Mouse (Mus musculus) erythroblast, embryonic 14.5 days (primary cell): ENCODE results near the gene Acadsb. TPM values are rescaled to one million over a fixed set of nuclear protein-coding genes. Genes with fewer than 3 reads are reported as not detected.
A peak's percentile ranks its signal among the peaks of the same experiment; 100 is the strongest.
"Not testable (repeated sequence)": the region's sequence is repeated elsewhere in the genome, so short reads cannot be mapped to it uniquely, and the experiment has no call there.

ENCODE experiments used
- H3K27me3 ChIP-seq: 2 replicates; pipeline ENCODE4 v1.6.1; 2012; ENCODE audit warnings: inconsistent platforms; ENCODE audit not compliant: control insufficient read depth
- H3K36me3 ChIP-seq: 2 replicates; pipeline ENCODE4 v1.6.1; 2012; ENCODE audit warnings: mild to moderate bottlenecking, inconsistent platforms; ENCODE audit not compliant: control insufficient read depth
- H3K4me1 ChIP-seq: 2 replicates; pipeline ENCODE4 v1.6.1; 2012; ENCODE audit warnings: inconsistent platforms; ENCODE audit not compliant: control insufficient read depth
- H3K4me3 ChIP-seq: replicated peaks from 2 replicates; pipeline ENCODE3; 2012; ENCODE audit warnings: moderate library complexity, mild to moderate bottlenecking, inconsistent platforms
- H3K9me3 ChIP-seq: 2 replicates; pipeline ENCODE4 v1.6.1; 2012; ENCODE audit warnings: low read length, inconsistent platforms, mixed read lengths; ENCODE audit not compliant: control insufficient read depth
- GATA1 ChIP-seq: IDR thresholded peaks from 2 replicates; pipeline ENCODE4 v1.6.1; 2012; ENCODE audit warnings: low read length, inconsistent platforms, mixed read lengths
- TAL1 ChIP-seq: IDR thresholded peaks from 3 replicates; pipeline ENCODE4 v1.6.1; 2012; ENCODE audit warnings: low read length, inconsistent platforms, mixed read lengths
- polyA plus RNA-seq: library from polyadenylated mRNA; stranded (reverse); fragments of >175 nt; gene quantifications from 2 replicates; pipeline ENCODE4 v1.2.3, GENCODE M21; 2012

Acadsb gene
- polyA plus RNA-seq: 0.08 and 0.17 TPM in 2 replicates

DNA sequence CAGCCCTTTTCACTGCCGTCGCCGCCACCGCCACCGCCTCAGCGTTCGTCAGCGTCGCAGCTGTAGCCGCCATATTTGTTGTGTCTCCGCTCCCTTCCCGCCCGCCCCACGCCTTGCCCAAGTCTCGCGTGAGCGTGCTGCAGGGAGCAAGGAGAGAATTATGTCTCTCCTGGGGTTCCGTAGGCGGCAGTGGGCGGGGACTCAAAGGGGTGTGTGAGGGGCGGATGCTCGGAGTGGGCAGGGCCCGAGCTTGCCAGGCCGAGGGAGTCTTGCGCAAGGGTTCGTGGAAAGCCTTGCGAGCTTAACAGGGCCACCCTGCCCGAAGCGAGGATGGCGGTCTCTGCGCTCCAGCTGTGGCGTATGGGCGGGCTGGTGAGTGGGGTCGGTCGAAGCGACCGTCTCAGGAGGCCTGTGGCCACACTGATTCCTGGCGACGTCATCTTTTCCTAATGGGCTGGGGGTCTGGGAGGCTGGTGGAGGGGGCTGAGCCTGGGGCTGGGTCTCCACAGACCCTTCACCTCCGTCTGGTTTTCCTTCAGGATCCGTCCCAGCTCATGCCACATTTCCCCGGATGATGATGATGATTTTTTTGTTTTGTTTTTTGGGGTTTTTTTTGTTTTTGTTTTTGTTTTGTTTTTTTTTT lies at the start of gene Acadsb, which contains the start of gene Ikzf5:
Gene Acadsb, plus strand, starts transcription at position 186 of the 643 bp plus-strand sequence.
Gene Ikzf5, minus strand, starts transcription at position 106 of the 643 bp plus-strand sequence.
- peaks cover 9% of the 10 kb centered on the region for H3K27me3 ChIP-seq
- H3K36me3 ChIP-seq: peaks cover 17% of the 10 kb centered on the region
- TF ChIP-seq TAL1 (no peak), GATA1 (no peak)
- no peaks in the 10 kb centered on the region for H3K9me3 ChIP-seq
- H3K4me3 ChIP-seq: peak within 1 kb of the TSS; percentile 78
- H3K4me1 ChIP-seq: peaks cover 34% of the 10 kb centered on the region

DNA sequence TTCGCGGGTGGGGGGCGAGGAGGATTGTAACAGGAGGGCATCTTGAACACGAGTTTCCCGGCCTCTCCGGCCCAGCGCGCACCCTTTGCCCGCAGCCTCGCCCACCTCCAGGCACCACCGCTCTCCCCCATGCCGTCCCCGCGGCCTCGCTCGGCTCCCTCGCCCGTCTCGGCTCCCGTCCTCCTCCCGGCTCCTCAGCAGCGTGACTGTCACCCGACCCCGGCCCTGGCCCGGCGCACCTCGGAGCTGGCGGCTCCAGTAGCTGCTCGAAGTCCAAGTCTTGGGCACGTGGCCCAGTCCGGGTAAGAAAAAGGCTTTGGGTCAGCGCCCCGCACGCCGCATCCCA lies 48.2 kb upstream of the Acadsb start:
- Histone ChIP-seq H3K4me1 (peaks cover 32% of the 10 kb centered on the region), H3K27me3 (peaks cover 7% of the 10 kb centered on the region), H3K36me3 (peaks cover 36% of the 10 kb centered on the region), H3K9me3 (no peaks in the 10 kb centered on the region), H3K4me3 (peak overlapping the region; percentile 88)
- no peak for TF ChIP-seq GATA1
- TF ChIP-seq TAL1: no peak

DNA sequence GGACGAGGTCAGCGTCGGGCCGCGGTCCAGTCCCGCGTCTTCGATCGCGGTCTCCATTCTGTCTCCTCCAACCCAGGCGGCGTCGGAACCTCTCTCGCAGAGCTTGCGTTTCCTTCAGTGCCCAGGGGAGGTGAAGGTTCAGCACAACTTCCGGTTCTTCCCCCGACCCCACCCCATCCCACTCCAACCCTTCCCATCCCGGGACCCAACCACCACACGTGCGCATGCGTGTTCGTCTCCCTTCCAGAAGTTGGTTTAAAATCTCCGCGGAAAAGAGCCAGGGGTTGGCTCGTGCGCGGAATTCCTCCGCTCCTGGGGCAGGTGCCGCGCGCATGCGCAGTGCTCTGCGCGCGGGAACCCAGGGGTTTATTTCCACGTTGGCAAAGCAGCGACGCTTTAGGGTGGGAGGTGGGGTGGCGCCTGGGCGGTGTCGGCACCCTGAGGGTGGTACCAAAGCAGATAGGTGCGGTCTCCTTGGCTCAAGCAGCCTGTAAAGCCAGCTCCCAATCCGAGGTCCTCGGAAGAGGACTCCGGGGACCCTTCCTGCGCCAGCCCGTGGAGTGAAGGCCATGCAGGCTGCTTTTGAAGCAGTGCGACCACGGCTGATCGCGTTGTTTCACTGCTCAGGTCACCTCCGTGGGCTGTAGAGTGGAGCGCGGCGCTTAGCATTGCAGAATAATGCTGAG lies 47.6 kb upstream of the Acadsb start, which contains the start of gene 2310057M21Rik:
Gene 2310057M21Rik, minus strand, starts transcription at position 145 of the 686 bp plus-strand sequence.
- Histone ChIP-seq H3K36me3 (peaks cover 31% of the 10 kb centered on the region), H3K27me3 (peaks cover 12% of the 10 kb centered on the region), H3K4me1 (peaks cover 32% of the 10 kb centered on the region), H3K9me3 (no peaks in the 10 kb centered on the region), H3K4me3 (peak within 1 kb of the TSS; percentile 88)
- TF ChIP-seq GATA1: no peak
- TF ChIP-seq TAL1: no peak

DNA sequence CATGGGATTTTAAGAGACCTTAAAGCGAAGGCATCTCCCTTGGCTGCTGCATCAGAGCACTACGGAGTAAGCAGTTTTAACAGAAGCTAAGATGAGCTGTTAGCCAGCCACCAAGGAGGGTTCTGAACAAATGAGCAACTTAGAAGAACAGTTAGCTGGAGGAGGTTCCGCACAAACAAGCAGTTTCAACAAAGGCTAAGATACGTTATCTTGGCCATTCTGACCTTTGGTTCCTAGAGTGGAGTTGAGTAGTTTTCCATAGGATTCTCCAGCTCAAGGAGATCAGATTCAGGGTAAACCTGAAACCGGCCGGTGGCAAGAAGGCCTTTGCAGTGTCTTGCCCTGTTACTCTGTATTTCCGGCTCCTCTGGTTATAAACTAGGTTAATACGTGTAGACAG lies 46.3 kb upstream of the Acadsb start:
- H3K4me1 ChIP-seq: peaks cover 32% of the 10 kb centered on the region
- no peak overlapping the region for H3K4me3 ChIP-seq
- peaks cover 17% of the 10 kb centered on the region for H3K36me3 ChIP-seq
- no peak for TF ChIP-seq TAL1
- no peak for TF ChIP-seq GATA1
- peaks cover 12% of the 10 kb centered on the region for H3K27me3 ChIP-seq
- H3K9me3 ChIP-seq: no peaks in the 10 kb centered on the region

DNA sequence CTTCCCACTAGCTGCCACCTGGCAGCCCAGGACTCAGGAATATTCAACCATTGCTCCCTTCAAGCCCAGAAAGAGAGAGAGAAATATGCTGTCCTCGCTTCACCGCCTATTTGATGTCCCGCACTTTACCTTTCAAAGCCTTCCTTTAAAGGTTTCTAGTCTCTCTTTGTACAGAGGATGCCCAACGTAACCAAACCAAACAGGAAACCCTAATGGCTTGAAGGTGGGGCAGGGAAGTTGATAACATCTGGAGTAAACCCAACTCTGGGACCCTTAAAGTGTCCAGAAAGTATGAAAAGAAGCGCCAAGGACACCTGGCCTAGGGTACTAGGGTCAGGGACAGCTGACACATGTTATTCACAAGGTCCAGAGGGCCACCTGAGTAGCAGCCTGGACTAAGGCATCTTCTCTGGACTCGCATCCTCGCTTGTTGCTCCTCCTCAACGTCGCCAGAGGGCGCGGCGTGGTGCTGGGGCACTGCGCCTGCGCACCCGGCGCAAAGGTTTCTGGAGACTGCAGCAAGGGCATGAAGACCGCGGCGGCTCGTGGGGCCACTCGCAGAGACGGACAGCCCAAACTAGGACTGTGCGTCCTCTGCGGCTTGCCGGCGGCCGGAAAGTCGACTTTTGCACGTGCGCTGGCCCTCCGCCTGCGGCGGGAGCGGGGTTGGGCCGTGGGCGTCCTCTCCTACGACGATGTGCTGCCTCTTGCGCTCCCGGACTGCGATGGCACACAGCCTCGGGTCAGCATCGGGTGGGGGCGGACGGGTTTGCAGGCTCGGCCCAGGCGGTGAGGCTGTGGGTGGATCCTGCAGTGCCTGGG lies 39.5 kb upstream of the Acadsb start, which contains the start of gene Pstk:
Gene Pstk, plus strand, starts transcription at position 494 of the 822 bp plus-strand sequence.
- peaks cover 10% of the 10 kb centered on the region for H3K36me3 ChIP-seq
- peaks cover 14% of the 10 kb centered on the region for H3K27me3 ChIP-seq
- H3K4me3 ChIP-seq: peak within 1 kb of the TSS; percentile 83
- H3K4me1 ChIP-seq: peaks cover 29% of the 10 kb centered on the region
- TF ChIP-seq TAL1 (no peak), GATA1 (no peak)
- H3K9me3 ChIP-seq: no peaks in the 10 kb centered on the region

DNA sequence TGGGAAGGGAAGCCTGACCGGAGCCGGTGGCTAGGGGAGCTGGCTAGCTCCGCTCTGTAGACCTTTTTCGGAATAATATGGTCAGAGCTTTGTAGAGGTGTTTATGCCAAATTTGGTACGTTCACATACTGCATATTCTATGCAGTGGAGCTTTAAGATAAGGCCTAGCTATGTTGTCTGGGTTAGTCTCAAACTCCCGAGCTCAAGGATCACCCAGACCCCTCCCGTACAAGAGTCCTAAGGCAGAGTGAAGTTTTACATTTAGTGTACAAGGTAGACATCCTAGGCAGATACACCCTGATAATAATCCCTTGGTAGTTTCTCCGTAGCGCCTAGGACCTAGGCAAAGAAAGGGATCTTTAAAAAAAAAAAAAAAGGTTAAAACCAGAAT lies 38.9 kb upstream of the Acadsb start:
- peak overlapping the region; percentile 83 for H3K4me3 ChIP-seq
- H3K9me3 ChIP-seq: no peaks in the 10 kb centered on the region
- H3K4me1 ChIP-seq: peaks cover 29% of the 10 kb centered on the region
- H3K27me3 ChIP-seq: peaks cover 12% of the 10 kb centered on the region
- peaks cover 10% of the 10 kb centered on the region for H3K36me3 ChIP-seq
- TF ChIP-seq GATA1 (no peak), TAL1 (no peak)

DNA sequence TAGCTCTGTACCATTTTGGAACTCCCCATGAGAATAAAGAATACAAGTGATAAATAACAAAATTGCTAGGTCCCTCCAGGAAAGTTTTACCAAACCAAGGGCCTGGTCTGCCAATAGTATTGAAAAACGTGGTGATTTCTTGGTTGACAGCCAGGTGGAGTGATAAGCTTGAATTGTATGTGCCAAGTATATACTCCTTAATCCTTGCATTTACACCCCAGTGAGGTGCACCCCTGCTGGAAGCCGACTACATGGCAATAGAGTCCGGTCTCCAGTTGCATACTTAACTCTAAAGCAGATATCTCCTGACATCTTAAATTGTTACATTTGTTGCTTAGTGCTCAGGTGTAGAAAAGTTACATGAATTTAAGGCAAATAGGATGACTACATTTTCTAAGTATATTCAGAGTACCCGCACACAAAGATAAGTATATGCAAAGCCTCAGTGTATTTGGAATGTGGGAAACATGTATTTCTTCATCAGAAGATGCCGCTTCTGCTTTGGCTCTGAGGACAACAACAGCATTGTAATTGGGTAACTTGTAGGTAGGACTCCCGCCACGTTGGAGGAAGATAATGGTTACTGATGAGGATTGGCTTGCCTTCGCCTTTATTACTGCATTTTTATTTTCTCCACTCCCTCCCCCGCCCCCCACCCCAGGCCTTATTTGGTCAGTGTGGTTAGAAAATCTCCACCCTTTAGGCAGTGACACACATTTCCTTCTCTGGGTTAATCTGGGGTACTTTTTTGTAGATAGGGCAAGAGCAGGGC lies 38.3 kb upstream of the Acadsb start:
- peak overlapping the region; percentile 83 for H3K4me3 ChIP-seq
- H3K36me3 ChIP-seq: peaks cover 10% of the 10 kb centered on the region
- no peaks in the 10 kb centered on the region for H3K9me3 ChIP-seq
- TF ChIP-seq GATA1 (no peak), TAL1 (no peak)
- peaks cover 29% of the 10 kb centered on the region for H3K4me1 ChIP-seq
- H3K27me3 ChIP-seq: peaks cover 9% of the 10 kb centered on the region

DNA sequence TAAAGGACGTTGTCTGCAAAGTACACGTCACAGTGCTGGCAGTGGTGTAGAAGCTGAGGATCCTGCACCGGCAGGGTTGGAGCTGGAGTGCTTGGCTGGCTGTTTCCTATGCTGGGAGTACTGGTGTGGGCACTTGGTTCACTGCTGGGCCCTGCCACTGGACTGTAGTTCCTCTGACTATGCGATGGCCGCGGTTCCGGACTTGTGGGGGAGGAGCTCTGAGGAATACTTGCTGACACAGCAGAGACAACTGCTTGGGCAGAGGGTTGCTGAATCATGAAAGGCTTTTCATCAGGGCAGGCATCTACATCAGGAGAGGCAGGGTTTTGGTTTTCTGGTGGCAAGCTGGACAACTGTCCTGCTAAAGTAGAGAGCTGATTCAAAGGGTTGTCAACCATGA lies 18.6 kb upstream of the Acadsb start:
- H3K9me3 ChIP-seq, H3K4me1 ChIP-seq, H3K4me3 ChIP-seq, H3K27me3 ChIP-seq: not testable (repeated sequence)
- H3K36me3 ChIP-seq: peaks cover 71% of the 10 kb centered on the region
